Mouse (Mus musculus) gonadal fat pad, adult 2 months (tissue): ENCODE results near the gene Tbc1d8. TPM values are rescaled to one million over a fixed set of nuclear protein-coding genes. Genes with fewer than 3 reads are reported as not detected.
A peak's percentile ranks its signal among the peaks of the same experiment; 100 is the strongest.

Experiments
- DNase-seq: peaks from one replicate; pipeline ENCODE4 v3.0.0-alpha.2; 2012; ENCODE audit warnings: low read depth
- polyA plus RNA-seq: library from polyadenylated mRNA; depleted of rRNA; stranded (reverse); fragments of >200 nt; gene quantifications from 2 replicates; pipeline ENCODE4 v1.2.3, GENCODE M21; 2012; rRNA removed

The Tbc1d8 gene
- 96.2 and 115 TPM in 2 replicates for polyA plus RNA-seq

DNA sequence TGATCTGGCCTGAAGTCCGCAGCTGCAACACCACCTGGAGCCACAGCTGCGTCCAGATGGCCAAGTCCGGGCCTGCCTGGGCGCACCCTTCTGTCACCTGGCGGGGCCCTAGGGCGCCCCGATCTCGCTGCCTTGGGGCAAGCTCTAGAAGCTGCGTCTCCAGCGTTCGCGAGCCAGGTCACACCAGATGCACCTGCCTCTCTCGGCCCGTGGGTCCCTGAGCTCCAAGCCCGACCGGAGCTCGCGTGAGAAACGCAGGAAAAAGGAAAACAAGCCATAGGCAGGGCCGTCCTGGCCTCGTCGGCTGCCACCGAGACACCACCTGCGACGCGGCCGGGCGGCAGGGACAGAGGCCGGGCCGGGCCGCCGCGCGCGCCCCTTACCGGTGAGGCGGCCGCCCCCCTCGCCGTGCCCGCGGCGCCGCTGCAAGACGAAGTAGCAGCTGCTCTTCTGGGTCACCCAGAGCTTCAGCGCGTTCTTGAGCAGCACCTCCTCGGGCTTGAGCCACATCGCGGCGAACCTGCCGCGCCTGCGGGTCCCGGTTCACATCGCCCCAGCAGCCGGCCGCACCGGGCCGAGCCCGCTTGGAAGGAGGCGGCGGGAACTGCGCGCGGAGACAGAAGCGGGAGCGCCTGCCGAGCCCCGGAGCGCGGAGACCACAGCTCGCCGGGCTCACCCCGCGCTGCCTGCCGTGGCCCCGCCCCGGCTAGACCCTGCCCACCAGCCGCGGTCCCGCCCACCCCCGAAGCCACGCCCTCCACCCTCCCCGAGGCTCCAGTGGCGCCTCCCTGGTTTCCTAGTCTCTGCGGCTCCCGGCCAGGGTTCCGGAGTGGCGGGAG lies at the start of gene Tbc1d8:
Gene Tbc1d8 (minus strand): TSS at position 699 of the 839 bp plus-strand sequence.
- no peak for DNase-seq

DNA sequence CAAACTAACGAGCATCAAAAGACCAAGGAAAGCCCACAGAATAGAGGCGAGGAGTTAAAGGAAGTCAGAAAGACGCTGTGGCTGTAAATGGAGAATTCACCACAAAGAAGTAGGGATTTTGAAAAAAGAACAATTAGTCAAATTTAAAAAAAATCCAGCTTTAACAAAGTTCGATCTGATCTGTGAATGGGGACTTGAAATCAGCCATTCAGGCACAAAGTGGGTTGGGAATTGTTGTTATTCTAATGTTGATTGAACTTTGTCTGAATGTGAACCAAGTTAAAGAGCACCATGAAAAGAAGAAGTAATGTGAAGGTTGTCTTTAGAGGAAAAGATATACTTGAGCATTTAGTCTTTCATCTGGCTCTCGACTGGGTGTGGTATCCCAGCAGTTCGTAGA lies 49.8 kb upstream of the Tbc1d8 start:
- no peak for DNase-seq

DNA sequence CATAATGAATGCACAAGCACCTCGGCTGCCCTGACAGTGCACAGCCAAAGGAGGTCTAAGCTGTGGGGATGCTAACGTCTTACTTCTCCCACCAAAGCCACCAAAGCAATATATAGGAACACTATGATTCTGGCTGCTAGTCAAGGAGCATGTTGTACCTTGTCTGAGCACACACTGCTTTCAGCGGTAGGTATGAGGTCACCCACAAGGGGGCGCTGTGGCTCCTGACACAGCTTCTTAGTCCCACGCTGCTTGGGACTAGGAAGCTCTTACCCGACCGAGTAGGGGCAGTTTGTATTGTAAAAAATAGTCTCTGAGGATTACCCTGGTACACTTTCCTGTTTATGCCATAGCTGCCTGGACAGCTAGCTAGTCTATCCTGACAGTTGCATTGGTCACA lies 48.9 kb upstream of the Tbc1d8 start:
- DNase-seq = peak; percentile 49

DNA sequence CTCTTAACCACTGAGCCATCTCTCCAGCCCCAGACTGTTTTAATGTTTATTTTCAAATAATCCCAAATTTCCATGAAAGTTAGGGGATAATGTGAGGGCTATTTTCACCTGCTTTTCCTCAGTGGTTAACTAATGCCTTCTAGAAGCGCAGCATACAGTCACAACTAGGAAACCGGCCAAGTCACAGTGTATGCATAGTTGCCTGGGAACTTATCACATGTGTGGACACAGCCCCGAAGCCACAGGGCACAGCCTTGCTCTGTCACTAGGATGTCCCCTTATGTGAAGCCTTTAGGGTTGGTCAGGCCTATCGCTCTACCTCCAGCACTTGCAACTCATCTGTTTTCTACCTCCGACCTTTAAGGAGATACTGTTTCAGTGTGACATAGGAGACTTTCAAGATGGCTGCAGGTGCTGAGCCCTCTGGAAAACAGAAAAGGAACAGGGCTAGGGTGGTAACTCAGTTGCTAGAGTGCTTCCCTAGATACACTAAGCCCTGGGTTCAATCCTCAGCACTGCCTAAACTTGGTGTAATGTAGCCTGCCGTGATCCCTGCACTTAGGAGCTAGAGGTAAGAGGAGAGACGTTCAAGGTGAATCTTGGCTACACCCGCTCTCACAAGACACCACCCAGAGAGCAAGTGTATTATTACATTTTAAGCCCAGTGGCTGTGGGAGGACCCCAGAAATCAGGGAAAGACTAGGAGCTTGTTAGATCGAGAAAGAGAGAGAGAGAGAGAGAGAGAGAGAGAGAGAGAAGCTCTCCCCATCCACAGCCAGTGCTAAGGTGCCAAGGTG lies 48.0 kb upstream of the Tbc1d8 start:
- no peak for DNase-seq

DNA sequence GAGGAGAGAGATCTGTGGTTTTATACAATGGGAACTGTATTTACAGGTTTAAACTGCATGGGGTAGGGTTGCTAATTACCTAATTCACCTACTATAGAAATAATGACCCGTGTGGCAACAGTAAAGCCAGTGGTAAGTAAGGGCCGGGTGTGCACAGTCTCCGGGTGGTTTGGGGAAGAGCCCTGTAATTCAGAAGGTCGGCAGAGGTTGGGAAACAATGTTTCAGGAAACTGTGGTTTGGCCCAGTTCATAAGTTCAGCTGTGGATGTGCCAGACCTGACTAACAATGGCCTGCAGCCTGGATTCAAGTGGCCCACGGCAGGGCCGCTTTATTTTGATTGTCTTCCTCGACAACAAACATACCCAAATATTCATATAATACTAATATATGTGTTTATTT lies 47.2 kb upstream of the Tbc1d8 start:
- DNase-seq = no peak

DNA sequence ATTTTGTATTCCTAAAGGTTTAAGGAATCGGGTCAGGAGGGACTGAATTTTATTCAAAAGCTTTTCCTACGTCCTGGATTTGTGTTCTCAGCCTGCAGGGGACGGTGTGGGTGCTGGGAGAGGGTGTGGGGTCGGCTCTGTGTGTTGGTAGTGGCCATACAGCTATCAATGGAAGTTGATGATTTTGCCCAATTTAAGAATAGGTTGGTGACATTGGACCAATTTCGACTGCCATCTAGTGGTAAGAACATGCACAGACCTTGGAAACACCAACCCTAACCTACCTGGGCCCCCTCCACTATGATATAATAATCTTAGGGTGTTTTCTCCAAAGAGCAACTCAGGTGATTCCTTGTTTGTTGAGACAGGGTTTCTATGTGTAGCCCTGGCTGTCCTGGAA lies 44.0 kb upstream of the Tbc1d8 start:
- DNase-seq = no peak

DNA sequence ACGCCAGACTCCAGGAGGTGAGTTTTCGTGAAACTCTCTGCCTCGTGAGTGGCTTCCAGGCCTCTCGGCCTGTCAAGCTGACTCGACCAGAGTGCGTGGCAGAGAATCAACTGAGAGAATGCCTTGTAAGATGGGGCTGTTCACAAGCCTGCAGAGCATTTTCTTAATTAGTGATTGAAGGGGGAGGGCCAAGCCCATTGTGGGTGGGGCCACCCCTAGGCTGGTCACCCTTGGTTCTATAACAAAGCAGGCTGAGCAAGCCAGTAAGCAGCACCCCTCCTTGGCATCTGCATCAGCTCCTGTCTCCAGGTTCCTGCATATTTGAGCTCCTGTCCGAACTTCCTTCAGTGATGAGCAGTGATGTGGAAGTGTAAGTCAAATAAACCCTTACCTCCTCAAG lies 42.8 kb upstream of the Tbc1d8 start:
- DNase-seq = no peak

DNA sequence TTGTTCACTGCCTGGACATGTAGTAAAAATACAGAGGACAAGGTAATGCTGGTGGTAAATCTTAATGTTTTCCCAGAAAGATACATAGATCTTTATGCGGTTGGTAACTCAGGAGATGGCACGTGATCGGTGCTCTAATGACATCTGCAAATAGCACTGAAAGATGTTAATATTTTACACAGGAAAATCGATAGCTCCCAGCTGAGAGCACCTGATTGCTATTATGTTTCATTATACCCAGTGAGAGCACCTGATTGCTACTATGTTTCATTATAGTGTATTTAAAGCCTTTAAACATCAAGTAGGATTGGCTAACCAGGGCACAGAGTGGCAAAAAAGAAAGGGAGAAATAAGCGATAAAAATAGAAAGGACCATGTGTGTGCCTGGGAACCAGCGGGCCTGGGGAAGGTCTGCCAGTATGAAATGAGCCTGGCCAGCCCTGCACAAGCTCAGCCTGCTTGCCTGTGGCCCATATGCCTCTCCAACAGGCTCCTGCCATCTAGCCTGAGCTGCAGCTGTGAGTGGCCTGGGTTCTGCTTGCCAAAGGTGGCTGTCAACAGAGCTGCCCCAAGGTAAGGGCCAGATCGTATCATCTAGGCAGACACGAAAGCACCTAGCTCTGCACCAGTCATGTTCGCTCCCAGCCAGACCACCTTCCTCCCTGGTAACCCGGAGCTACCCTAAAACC lies 36.9 kb upstream of the Tbc1d8 start:
- no peak for DNase-seq

DNA sequence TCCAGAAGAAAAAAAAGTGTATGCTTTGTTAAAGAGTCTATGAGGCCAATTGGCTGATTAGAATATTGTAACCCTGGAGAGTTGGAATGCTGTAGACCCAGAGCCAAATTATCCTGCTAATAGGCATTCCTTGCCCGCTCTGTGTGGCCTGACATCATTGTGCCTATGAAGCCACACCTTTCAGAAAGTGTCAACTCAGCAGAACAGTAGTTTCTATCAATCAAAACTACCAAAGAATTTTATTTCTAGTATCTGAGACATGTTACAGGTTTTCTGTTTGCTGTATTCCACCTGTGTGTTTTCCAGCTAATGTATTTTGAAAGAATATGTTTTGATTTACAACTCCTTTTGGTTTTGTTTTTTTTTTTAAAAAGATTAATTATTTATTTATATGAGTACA lies 33.6 kb upstream of the Tbc1d8 start:
- no peak for DNase-seq

DNA sequence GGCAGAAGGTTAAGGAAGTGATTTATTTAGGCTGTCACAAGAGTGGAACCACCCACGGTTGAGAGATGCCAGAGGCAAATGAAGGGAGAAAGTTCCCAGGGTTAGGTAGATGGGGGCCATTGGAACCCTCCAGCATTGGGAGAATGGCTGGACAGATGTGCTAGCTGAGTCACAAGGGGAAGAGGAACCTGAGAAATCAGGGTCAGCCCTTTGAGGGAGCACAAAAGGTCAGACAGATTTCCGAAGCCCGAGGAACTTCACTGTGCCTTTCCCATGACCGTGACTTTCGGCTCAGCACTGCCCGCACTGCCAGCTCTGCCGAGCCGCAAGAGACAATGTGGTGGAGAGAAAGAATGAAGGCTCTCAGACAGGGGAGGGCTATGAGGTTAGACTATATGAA lies 33.2 kb upstream of the Tbc1d8 start:
- no peak for DNase-seq

DNA sequence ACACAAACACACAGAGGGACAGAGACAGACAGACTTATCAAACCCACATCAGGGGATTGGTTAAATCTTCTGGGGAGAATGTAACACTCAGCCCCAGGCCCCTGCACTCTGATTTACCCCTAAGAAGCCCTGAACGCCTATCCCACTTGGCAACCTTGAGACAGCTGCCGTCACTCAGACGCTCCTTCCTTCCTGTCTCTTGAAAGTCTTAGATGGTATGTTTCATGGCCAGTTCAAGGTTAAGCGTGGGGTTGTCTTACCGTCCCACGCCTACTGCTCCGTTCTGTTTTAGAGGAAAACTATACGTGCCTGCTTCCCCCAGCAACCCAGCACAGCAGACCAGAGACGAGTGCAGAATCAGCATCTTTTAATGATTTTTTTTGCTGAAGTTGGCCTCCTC lies 27.0 kb upstream of the Tbc1d8 start:
- no peak for DNase-seq

DNA sequence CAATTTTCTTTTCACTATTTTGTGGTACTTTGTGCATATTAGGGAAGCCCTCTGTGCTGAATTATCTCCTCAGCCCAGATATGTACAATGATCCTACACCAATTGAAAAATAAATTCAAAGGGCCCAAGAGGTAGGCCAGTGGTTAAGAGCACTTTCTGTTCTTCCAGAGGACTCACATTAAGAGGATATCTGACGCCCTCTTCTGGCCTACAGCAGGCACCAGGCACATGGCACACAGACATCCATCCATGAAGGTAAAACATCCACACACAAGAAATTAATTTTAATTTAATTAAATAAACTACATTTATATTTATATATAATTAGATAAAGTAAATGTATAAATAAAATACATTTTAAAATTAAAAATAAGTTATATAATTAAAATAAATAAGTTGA lies 25.7 kb upstream of the Tbc1d8 start:
- DNase-seq = no peak

DNA sequence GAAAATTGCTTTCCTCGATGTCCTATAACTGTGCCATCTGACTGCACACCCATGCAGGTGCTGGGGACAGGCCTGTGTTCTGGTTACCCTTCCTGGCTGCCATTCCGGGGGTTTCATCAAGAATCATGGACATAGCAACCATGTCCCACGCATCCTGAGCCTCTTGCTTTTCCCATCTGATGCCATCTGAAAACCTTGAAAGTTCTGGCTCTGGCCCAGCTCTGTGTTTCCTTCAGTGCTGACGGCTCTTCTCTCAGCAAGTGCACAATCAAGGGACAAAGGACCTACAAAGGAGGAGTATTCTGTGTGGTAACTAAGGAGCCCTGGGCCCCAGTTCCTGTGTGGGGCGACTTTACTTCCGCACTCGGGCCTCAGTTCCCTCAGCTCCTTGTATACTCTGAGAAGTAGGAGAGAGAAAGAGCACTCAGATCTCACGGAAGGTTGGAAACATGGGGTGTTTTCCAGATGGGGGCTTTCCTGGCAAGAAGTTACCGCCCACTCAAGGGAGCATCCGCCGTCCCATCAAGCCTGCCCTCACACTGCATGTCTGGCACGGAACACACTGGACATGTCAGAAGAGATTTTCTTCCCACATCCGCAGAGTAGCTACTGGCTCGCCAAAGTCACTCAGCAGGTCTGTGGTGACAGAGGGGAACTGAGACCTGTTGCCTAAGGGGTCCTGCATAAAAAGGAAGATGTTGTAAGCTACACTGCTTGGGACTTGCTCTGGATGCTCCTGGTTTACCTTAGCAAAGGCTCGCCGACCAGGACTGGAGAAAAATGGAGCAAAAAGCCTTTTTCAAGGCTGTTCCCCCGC lies 24.5 kb upstream of the Tbc1d8 start:
- DNase-seq = no peak

DNA sequence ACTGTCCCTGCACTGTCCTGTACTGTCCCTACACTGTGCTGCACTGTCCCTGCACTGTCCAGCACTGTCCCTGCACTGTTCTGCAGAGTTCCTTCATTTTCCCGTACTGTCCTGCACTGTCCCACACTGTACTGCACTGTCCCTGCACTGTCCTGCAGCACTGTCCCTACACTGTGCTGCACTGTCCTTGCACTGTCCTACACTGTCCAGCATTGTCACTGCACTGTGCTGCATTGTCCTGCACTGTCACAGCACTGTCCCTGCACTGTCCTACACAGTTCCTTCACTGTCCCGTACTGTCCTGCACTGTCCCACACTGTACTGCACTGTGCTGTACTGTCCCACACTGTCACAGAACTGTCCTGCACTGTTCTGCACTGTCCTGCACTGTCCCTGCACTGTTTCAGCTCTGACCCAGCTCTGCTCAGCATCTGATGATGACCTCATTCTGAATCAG lies 21.0 kb upstream of the Tbc1d8 start:
- no peak for DNase-seq

DNA sequence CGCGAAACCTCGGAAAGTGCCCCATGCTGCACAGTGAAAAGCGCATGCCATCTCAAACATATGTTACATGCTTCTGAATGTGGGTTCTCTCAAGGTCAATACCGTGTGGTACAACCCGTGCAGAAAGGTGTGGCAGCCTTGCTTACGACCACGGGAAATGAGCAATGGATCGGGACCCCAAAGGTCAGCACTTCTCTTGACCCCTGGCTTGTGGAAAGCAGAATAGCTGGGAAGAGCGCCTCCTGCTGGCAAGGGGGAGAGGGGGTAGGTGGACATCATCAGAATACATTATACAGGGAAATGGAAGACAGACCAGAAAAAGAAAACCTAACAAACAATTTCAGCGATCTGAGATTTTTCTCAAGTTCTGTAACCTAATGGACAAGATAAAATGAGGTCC lies 19.2 kb upstream of the Tbc1d8 start:
- DNase-seq = no peak

DNA sequence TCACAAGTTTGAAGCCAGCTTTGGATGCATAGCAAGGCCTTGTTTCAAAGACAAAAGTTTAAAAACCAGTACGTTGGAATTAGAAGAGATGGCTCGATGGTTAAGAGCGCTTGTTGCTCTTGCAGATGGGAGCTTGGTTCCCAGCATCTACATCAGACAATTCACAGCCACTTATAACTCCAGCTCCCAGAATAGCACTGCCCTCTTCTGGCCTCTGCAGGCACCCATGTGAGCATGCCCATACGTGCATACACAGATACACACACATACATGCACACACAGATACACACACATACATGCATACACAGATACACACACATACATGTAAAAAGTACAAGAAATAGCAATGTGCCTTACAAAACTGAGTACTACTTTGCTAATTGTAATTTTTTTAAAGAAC lies 18.4 kb upstream of the Tbc1d8 start:
- DNase-seq = no peak

DNA sequence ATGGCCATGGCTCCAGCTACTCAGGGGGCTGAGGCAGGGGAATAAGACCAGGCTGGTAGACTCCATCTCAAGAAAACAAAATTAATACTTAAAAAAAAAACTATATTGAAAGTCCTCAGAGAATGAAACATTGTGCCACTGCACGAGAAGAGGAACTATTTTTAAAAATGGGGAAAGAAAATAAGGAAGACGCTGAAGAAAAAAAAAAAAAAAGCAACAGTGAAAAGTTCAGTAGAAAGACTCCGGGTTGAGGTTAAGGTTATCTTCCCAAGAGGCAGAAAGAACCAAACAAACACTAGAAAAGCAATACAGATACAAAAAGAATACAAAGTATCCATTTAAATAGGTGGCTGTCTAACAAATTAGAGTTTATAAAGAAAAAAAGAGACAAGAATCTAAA lies 15.1 kb upstream of the Tbc1d8 start:
- no peak for DNase-seq

DNA sequence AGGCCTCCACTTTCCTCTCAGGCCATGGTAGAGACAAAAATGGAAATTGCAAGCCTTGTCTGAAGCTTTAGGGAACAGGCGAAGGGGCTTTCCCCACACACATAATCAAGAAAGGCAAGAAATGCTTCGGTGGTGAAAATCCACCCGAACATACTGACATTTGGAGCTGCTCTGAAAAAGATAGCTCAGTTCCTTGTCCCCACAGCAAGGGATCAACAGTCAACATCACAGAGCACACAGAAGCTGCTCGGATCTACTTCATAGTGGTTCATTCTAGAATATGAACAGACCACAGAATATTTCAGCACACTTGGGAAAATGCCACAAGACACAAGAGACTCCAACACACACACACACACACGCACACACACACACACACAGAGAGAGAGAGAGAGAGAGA lies 14.6 kb upstream of the Tbc1d8 start:
- no peak for DNase-seq

DNA sequence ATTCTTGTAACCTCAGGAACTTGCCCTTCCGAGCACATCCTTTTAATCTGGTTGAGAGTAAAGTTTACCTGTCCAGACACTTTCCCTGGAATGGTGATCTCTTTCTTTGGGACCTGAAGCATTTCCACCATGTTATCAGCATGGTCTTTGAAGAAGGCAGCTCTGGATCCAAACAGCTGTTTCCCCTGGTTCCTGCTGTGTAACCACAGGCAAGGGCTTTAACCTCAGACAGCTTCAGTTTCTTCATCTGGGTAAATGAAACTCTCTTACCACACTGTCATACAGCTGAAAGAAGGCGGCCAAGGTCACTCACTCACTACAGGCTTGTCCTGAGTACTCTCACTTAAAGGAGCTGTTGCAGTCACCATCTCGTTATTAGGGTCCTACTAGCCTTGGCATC lies 8.8 kb upstream of the Tbc1d8 start:
- DNase-seq = no peak

DNA sequence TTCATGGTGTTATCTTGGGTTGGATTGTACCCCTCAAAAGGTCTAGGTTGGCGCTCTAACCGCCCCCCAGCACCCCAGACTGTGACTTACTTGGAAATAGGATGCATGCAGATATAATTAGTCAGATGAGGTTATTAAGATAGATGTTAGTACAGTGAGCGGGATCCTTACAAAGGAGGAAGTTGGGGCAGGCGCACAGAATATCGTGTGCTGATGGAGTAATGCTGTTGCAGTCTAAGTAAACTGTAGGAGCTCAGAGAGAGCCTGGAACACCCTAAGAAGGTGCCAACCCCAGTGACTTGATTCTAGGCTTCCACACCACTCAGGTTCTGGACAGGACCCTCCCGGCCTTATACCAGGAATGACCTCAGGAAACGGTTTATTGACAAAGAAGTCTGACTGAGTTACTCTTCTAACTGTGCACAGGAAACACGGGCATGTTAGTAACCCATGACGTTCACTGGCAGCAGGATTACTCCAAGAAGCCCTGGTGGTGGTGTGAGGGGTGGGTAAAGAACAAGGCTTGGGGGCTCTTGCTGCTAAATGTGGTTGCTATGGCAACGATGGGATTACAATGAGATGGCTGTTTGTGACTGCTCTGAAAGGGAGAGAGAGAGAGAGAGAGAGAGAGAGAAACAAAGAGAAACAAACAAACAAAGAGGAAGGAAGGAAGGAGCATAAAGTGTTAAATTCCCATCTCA lies 3.7 kb upstream of the Tbc1d8 start:
- DNase-seq = no peak

DNA sequence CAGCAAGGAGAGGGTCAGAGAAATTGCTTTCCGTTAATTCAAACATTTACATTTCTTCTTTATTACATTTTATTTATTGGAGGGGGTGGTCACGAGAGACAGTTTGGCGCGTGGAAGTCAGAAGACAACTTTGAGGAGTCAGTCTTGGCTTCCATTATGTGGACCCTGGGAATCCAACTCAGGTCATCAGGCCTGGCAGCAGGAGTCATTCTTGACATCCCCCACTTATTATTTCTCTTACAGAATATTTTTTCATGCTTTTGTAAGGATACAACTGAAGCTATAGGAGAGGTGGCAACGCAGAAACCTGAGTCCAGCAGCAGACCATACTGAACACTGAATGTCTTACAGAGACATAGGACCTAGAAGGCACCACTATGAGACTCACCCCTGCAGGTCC lies 699 bp upstream of the Tbc1d8 start:
- no peak for DNase-seq
